Mouse (Mus musculus) spleen, postnatal 4 days (tissue): ENCODE measurements around the gene Fam126b.
"Not testable (repeated sequence)": the region's sequence is repeated elsewhere in the genome, so short reads cannot be mapped to it uniquely, and the experiment has no call there.

ENCODE experiments used
- DNase-seq, 2 experiments: peaks; one replicate each; pipeline ENCODE4 v3.0.0; 2022; ENCODE audit warnings: low spot score in 2 of 2

The Fam126b gene

DNA sequence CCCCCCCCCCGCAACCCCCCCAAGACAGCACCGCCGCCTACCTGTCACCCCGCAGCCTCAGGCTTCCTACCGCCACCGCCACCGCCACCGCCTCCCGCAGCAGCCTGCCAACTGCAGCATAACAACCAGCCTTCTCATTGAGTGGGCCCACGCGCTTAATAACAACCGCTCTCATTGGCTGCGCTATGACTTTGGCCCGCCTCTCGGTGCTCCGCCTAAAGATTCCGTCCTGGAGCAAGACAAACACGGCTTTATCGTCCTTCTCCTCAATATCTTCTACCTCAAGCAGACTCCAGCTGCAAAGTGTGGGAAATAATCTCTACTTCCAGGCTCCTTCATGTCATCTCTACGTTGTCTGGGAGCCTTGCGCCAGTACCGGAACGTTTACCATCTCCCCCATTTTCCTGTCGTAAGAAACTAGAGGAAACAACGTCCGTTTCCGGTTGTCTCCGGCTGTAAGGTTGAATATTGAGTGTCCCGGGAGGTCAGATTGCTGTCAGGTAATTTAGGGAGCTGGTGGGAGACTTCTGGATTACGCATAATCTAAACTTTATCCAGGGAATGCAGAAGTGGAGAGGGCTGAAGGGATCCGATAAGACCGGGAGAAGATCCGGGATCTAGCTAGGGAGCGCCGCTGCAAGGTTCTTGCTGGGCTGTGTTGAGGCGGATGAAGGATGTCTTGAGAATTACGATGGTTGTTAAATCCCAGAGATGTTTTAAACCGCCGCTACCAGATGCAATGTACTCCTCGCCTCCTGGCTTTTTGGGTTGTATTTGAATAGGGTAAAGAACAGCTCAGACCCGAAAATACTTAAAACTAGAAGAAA lies at the start of gene Fam126b, which contains the start of gene Ndufb3:
Gene Fam126b (minus strand): TSS at position 153 of the 827 bp plus-strand sequence.
Gene Ndufb3 (plus strand): TSS at position 214 of the 827 bp plus-strand sequence.
- DNase-seq: peak; percentile 86 to 93

- not testable (repeated sequence) for DNase-seq
Observed at GRCm38 (mm10) chr1:58628847-58629246, 42.7 kb upstream of the Fam126b start.

- no peak for DNase-seq
Observed at GRCm38 (mm10) chr1:58621996-58622748, 36.0 kb upstream of the Fam126b start.

DNA sequence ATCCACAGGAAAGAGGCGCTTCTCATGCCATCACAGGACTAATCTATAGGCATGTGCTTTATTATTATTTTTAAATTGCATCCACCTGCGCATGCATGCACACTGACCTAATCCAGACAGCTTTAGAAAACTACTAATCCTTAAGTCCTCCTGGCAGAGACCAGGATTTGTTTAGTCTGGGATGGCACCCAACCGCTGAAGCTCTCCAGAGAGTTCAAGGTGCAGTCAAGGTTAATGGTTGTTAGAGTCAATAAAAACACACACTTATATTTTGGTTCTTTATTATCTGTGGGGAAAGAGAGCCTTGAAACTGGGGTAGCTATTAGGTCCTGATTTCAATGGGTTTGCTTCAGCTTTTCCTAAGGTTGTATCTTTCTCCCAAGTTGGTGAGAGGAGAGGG lies 35.1 kb upstream of the Fam126b start:
- no peak for DNase-seq

DNA sequence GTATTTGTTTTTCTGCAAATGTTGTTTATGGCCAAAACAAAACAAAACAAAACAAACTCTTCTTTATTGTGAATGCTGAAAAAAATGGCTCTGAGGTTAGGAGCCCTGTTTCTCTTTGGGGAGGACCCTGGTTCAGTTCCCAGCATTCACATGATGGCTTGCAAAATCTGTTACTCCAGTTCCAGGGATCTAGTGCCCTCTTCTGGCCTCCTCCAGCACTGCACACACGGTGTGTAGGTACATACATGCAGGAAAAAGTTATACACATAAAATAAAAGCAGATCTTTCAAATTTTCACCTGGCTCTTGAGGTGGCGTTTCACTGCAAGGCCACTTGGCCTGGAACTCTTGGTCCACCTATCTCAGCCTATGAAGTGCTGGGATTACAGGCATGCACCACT lies 32.6 kb upstream of the Fam126b start:
- no peak for DNase-seq

DNA sequence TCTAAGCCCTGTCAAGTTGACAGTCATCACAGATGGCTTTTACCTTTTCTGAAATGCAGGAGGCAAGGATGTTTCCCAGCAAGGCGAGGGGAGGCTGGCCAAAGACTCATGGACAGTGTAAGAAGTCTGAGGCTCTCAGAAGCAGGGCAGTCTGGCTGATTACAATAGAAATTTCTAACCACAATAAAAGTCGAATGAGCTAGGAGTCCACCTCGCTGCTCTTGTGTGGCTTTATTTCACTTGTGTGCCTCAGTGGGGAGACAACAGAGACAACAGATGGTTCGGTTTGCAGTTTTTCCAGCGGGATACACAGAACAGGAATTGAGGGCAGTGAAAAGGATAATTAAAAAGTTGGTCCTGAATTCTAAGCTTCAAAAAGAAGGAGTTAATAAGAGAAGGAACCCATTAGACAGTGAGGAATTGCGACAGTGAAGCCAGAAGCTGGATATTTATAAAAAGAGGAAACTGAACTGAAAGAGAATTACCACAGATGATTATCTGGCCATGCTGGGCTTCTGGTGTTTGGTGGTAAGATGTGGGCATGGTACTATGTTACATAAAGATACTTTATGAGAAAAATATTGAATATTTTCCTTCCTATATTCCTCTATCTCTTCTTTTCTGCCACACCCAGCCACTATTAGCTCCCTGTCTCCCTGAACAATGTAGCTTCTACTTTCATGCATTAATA lies 32.0 kb upstream of the Fam126b start:
- DNase-seq: no peak

DNA sequence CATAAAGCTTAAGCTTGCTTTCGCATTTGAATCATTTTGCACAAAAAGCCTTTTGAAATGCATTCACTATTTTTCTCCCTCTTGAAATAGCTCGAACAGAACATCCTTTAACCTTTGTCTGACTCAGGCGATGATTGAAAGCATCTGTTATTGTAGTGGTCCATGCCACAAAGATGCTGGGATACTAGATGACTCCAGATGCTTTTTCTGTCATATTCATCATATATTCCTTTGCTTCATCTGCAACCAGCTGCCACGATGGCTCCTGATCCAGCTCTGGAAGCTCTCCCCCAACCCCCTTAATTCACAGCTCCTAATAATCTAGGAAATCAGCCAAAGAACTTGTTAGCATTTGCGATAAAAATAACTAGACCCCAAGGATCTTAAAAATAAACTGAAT lies 31.0 kb upstream of the Fam126b start:
- DNase-seq: no peak

DNA sequence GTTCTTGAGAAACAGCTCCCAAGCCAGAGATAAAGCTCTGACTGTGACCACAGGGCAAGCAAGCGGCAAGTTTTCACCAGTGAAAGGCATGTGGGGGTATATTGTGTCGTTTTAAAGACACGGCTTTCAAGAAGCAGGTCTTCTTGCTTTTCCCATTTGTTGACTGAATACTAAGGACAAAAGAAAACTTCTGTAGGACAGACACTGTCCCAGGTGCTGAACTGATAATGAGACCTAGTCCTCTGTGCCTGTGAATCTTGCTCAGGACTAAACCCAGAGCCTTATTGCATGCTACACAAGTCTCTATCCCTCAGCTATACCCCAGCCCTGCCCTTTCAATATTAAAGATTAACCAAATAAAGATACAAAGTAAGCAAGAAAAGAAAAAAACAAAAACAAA lies 30.1 kb upstream of the Fam126b start:
- DNase-seq: no peak

GRCm38 (mm10) chr1:58615146-58615545 lies 29.0 kb upstream of the Fam126b start:
- no peak for DNase-seq

- no peak for DNase-seq
Observed at GRCm38 (mm10) chr1:58614424-58614823, 28.3 kb upstream of the Fam126b start.

- DNase-seq: peak; percentile 40 to 77
Observed at GRCm38 (mm10) chr1:58613786-58614185, 27.7 kb upstream of the Fam126b start.

DNA sequence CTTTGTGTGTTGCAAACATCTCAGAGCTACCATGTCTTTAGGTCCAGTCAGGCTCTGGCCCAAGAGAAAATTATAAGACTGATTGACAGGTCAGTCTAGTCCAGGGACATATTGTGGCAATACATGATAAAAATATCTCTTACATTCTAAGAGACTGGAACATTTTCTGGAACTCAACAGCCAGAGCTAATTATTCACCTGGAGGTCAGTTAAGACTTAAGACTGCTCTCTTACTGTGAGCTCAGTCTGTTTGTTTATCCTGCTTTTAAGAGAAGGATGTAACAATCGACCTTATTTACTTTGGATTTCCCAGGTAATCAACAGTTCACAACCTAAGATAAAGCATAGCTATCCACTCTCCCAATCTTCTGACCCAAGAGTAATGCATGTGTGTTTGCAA lies 24.5 kb upstream of the Fam126b start:
- DNase-seq: no peak

DNA sequence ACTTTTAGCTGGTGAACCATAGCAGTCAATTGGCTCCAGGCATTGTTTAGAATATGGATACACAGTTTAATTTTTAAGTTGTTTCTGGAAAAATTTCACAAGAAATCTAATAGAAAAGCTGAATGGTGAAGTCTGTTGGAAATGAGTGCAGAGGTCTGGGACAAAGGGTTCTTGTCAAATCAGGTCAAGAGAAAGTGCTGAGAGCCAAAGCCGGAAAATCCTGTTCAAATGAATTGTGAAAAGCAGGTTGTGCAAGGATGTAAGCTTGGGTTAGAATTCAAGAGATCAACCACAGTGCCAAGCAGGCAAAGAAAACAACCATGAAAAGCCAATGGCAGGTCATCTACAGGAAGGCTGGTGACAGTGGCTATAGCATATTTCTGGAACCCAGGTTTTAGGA lies 24.0 kb upstream of the Fam126b start:
- DNase-seq: no peak

GRCm38 (mm10) chr1:58609591-58609990 lies 23.5 kb upstream of the Fam126b start:
- DNase-seq: not testable (repeated sequence)

GRCm38 (mm10) chr1:58603738-58604137 lies 17.6 kb upstream of the Fam126b start:
- no peak for DNase-seq

DNA sequence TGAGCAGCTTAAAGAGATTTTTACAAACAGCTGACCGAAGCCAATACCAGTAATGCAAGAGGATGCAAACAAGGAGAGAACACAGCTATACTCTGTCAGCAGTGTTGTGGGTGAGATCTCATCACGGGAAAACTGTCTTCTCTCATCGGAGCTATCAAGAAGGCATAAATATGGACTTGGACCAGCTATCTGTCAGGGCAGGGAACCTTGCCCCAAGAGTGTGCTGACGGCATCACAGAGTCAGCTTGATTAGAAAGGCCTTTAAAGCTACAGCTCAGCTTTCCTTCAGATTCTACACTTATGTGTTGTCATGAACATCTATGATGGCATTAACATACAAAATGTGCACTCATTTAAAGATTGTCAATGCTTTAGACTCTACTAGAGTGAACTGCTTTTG lies 16.6 kb upstream of the Fam126b start:
- DNase-seq: no peak

GRCm38 (mm10) chr1:58587491-58587890 lies 1.4 kb upstream of the Fam126b start:
- no peak for DNase-seq

- peak in 1 of 2 experiments; percentile 74 for DNase-seq
Observed at GRCm38 (mm10) chr1:58585373-58586170, 551 bp downstream of the Fam126b start.

- no peak for DNase-seq
Observed at GRCm38 (mm10) chr1:58584271-58584670, 1.9 kb downstream of the Fam126b start.

DNA sequence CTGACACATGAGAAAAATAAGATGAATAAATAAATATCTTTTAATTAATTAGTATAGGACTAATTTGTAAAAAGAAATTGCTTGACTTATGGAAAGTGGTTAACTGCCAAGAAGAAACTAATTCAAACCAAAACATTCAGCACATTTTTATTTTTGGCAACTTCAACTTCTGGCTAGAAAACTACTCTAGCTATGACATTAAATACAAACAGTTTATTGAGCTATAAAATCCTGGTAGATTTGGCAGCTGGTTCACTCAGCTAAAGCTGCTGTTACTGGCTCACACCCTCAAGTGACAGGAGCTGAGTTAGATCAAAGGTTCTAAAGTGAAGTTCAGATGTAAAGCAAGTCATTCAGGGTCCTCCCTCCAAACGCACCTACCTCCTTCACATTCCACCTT lies 3.5 kb downstream of the Fam126b start:
- no peak for DNase-seq

- DNase-seq: peak; percentile 44 to 67
Observed at GRCm38 (mm10) chr1:58579179-58579578, 6.9 kb downstream of the Fam126b start.
